Mouse (Mus musculus) common myeloid progenitor, adult 5-6 weeks (primary cell): Measurements from ENCODE around the gene Pip4k2c. TPM values are rescaled to one million over a fixed set of nuclear protein-coding genes. Genes with fewer than 3 reads are reported as not detected.
"Not testable (repeated sequence)": the region's sequence is repeated elsewhere in the genome, so short reads cannot be mapped to it uniquely, and the experiment has no call there.

Experiments
- ATAC-seq: replicated peaks from 2 replicates; pipeline ENCODE4 v1.8.0; 2016; ENCODE audit warnings: low read depth, mild to moderate bottlenecking, moderate TSS enrichment, inconsistent platforms; ENCODE audit not compliant: poor library complexity, severe bottlenecking
- total RNA-seq: library from RNA; stranded (forward); fragments of 200-1000, 187-1606 nt; gene quantifications from 2 replicates; pipeline ENCODE4 v1.2.3, GENCODE M21; 2017

Gene Pip4k2c
- total RNA-seq, 1 experiment from 2014 or later, result 18.7 TPM

GRCm38 (mm10) chr10:127213272-127213671 is 1.9 kb upstream of the Pip4k2c start:
- no peak for ATAC-seq

- peak; percentile 50 for ATAC-seq
Observed at GRCm38 (mm10) chr10:127210961-127211405, 402 bp downstream of the Pip4k2c start.

- ATAC-seq, result no peak
Observed at GRCm38 (mm10) chr10:127209928-127210570, 1.3 kb downstream of the Pip4k2c start.

GRCm38 (mm10) chr10:127208921-127209320 is 2.5 kb downstream of the Pip4k2c start:
- ATAC-seq, result no peak

- peak; percentile 81 for ATAC-seq
Observed at GRCm38 (mm10) chr10:127205373-127205772, 6.0 kb downstream of the Pip4k2c start.

GRCm38 (mm10) chr10:127204589-127204988 is 6.8 kb downstream of the Pip4k2c start:
- ATAC-seq, result no peak

GRCm38 (mm10) chr10:127203106-127203505 is 8.3 kb downstream of the Pip4k2c start:
- no peak for ATAC-seq

GRCm38 (mm10) chr10:127200279-127200678 is 11.1 kb downstream of the Pip4k2c start:
- no peak for ATAC-seq

- no peak for ATAC-seq
Observed at GRCm38 (mm10) chr10:127199474-127199873, 11.9 kb downstream of the Pip4k2c start.

GRCm38 (mm10) chr10:127199068-127199467 is 12.3 kb downstream of the Pip4k2c start:
- ATAC-seq, result no peak

GRCm38 (mm10) chr10:127198492-127198891 is 12.9 kb downstream of the Pip4k2c start:
- no peak for ATAC-seq

- no peak for ATAC-seq
Observed at GRCm38 (mm10) chr10:127197505-127198110, 13.8 kb downstream of the Pip4k2c start.

GRCm38 (mm10) chr10:127197104-127197503 is 14.3 kb downstream of the Pip4k2c start:
- no peak for ATAC-seq

- ATAC-seq, result no peak
Observed at GRCm38 (mm10) chr10:127196392-127196791, 15.0 kb downstream of the Pip4k2c start.

GRCm38 (mm10) chr10:127195328-127196129 is 15.9 kb downstream of the Pip4k2c start, which contains the start of gene Dtx3:
Gene Dtx3 (minus strand): TSS chr10:127195728.
- 0 out of 2 replicates have a peak, but pooled peaks have one; percentile 13 for ATAC-seq

- ATAC-seq, result peak; percentile 49
Observed at GRCm38 (mm10) chr10:127194428-127195327, 16.7 kb downstream of the Pip4k2c start.

GRCm38 (mm10) chr10:127193011-127193410 is 18.4 kb downstream of the Pip4k2c start:
- no peak for ATAC-seq

GRCm38 (mm10) chr10:127192057-127192328 is 19.4 kb downstream of the Pip4k2c start:
- not testable (repeated sequence) for ATAC-seq

- no peak for ATAC-seq
Observed at GRCm38 (mm10) chr10:127191191-127192056, 20.0 kb downstream of the Pip4k2c start.
